Mouse (Mus musculus): ENCODE measurements around the gene Pgpep1. TPM values are rescaled to one million over a fixed set of nuclear protein-coding genes. Genes with fewer than 3 reads are reported as not detected.
A peak's percentile ranks its signal among the peaks of the same experiment; 100 is the strongest.

Gene Pgpep1
- total RNA-seq, 1 experiment from 2014 or later: 5.5 TPM

GRCm38 (mm10) chr8:70648921-70649320, 11.3 kb downstream of the Pgpep1 start:
- no peak for ATAC-seq (replicated peaks in 1 of 2; ENCODE audit: insufficient read depth in 1 of 2, low FRiP score in 2 of 2, low TSS enrichment in 1 of 2, low read depth in 1 of 2, poor library complexity in 2 of 2, severe bottlenecking in 2 of 2)

GRCm38 (mm10) chr8:70648164-70648442, 12.1 kb downstream of the Pgpep1 start:
- no peak for ATAC-seq (replicated peaks in 1 of 2; ENCODE audit: insufficient read depth in 1 of 2, low FRiP score in 2 of 2, low TSS enrichment in 1 of 2, low read depth in 1 of 2, poor library complexity in 2 of 2, severe bottlenecking in 2 of 2)

- no peak for ATAC-seq (replicated peaks in 1 of 2; ENCODE audit: insufficient read depth in 1 of 2, low FRiP score in 2 of 2, low TSS enrichment in 1 of 2, low read depth in 1 of 2, poor library complexity in 2 of 2, severe bottlenecking in 2 of 2)
Observed at GRCm38 (mm10) chr8:70647343-70648163, 12.6 kb downstream of the Pgpep1 start.

GRCm38 (mm10) chr8:70646775-70647174, 13.4 kb downstream of the Pgpep1 start:
- no peak for ATAC-seq (replicated peaks in 1 of 2; ENCODE audit: insufficient read depth in 1 of 2, low FRiP score in 2 of 2, low TSS enrichment in 1 of 2, low read depth in 1 of 2, poor library complexity in 2 of 2, severe bottlenecking in 2 of 2)

- ATAC-seq (replicated peaks in 1 of 2; ENCODE audit: insufficient read depth in 1 of 2, low FRiP score in 2 of 2, low TSS enrichment in 1 of 2, low read depth in 1 of 2, poor library complexity in 2 of 2, severe bottlenecking in 2 of 2): 0 out of 4 replicates have a peak, but pooled peaks of 1 of the 2 experiments have one; percentile 1
Observed at GRCm38 (mm10) chr8:70646369-70646768, 13.8 kb downstream of the Pgpep1 start.

GRCm38 (mm10) chr8:70645501-70646224, 14.5 kb downstream of the Pgpep1 start:
- 0 out of 4 replicates have a peak, but pooled peaks of 1 of the 2 experiments have one; percentile 18 for ATAC-seq (replicated peaks in 1 of 2; ENCODE audit: insufficient read depth in 1 of 2, low FRiP score in 2 of 2, low TSS enrichment in 1 of 2, low read depth in 1 of 2, poor library complexity in 2 of 2, severe bottlenecking in 2 of 2)

GRCm38 (mm10) chr8:70644065-70644464, 16.1 kb downstream of the Pgpep1 start:
- ATAC-seq (replicated peaks in 1 of 2; ENCODE audit: insufficient read depth in 1 of 2, low FRiP score in 2 of 2, low TSS enrichment in 1 of 2, low read depth in 1 of 2, poor library complexity in 2 of 2, severe bottlenecking in 2 of 2): no peak

- ATAC-seq (replicated peaks in 1 of 2; ENCODE audit: insufficient read depth in 1 of 2, low FRiP score in 2 of 2, low TSS enrichment in 1 of 2, low read depth in 1 of 2, poor library complexity in 2 of 2, severe bottlenecking in 2 of 2): no peak
Observed at GRCm38 (mm10) chr8:70643019-70643418, 17.2 kb downstream of the Pgpep1 start.

- no peak for ATAC-seq (replicated peaks in 1 of 2; ENCODE audit: insufficient read depth in 1 of 2, low FRiP score in 2 of 2, low TSS enrichment in 1 of 2, low read depth in 1 of 2, poor library complexity in 2 of 2, severe bottlenecking in 2 of 2)
Observed at GRCm38 (mm10) chr8:70638752-70639151, 21.4 kb downstream of the Pgpep1 start.

- no peak for ATAC-seq (replicated peaks in 1 of 2; ENCODE audit: insufficient read depth in 1 of 2, low FRiP score in 2 of 2, low TSS enrichment in 1 of 2, low read depth in 1 of 2, poor library complexity in 2 of 2, severe bottlenecking in 2 of 2)
Observed at GRCm38 (mm10) chr8:70636838-70637237, 23.4 kb downstream of the Pgpep1 start.

- ATAC-seq (replicated peaks in 1 of 2; ENCODE audit: insufficient read depth in 1 of 2, low FRiP score in 2 of 2, low TSS enrichment in 1 of 2, low read depth in 1 of 2, poor library complexity in 2 of 2, severe bottlenecking in 2 of 2): peak; percentile 61 to 64; a peak in 3 of 4 replicates
Observed at GRCm38 (mm10) chr8:70635527-70635926, 24.7 kb downstream of the Pgpep1 start.

GRCm38 (mm10) chr8:70634066-70634465, 26.1 kb downstream of the Pgpep1 start:
- no peak for ATAC-seq (replicated peaks in 1 of 2; ENCODE audit: insufficient read depth in 1 of 2, low FRiP score in 2 of 2, low TSS enrichment in 1 of 2, low read depth in 1 of 2, poor library complexity in 2 of 2, severe bottlenecking in 2 of 2)

GRCm38 (mm10) chr8:70632346-70632892, 27.8 kb downstream of the Pgpep1 start, which contains the start of gene Gdf15:
Gdf15 (minus strand) TSS chr8:70632456.
- no peak for ATAC-seq (replicated peaks in 1 of 2; ENCODE audit: insufficient read depth in 1 of 2, low FRiP score in 2 of 2, low TSS enrichment in 1 of 2, low read depth in 1 of 2, poor library complexity in 2 of 2, severe bottlenecking in 2 of 2)

GRCm38 (mm10) chr8:70631436-70631835, 28.8 kb downstream of the Pgpep1 start:
- ATAC-seq (replicated peaks in 1 of 2; ENCODE audit: insufficient read depth in 1 of 2, low FRiP score in 2 of 2, low TSS enrichment in 1 of 2, low read depth in 1 of 2, poor library complexity in 2 of 2, severe bottlenecking in 2 of 2): no peak

- peak; percentile 17 to 29; a peak in 2 of 4 replicates for ATAC-seq (replicated peaks in 1 of 2; ENCODE audit: insufficient read depth in 1 of 2, low FRiP score in 2 of 2, low TSS enrichment in 1 of 2, low read depth in 1 of 2, poor library complexity in 2 of 2, severe bottlenecking in 2 of 2)
Observed at GRCm38 (mm10) chr8:70630532-70631381, 29.4 kb downstream of the Pgpep1 start.

GRCm38 (mm10) chr8:70629574-70630531, 30.3 kb downstream of the Pgpep1 start:
- peak; percentile 71 for ATAC-seq (replicated peaks in 1 of 2; ENCODE audit: insufficient read depth in 1 of 2, low FRiP score in 2 of 2, low TSS enrichment in 1 of 2, low read depth in 1 of 2, poor library complexity in 2 of 2, severe bottlenecking in 2 of 2)
